Mouse (Mus musculus): Measurements from ENCODE around the gene Zbtb5. TPM values are rescaled to one million over a fixed set of nuclear protein-coding genes. Genes with fewer than 3 reads are reported as not detected.
A peak's percentile ranks its signal among the peaks of the same experiment; 100 is the strongest.

The Zbtb5 gene
- polyA plus RNA-seq, 1 experiment: 44.4 TPM

GRCm38 (mm10) chr4:44979794-44980338, 32.3 kb downstream of the Zbtb5 start:
- TF ChIP-seq CTCF (IDR thresholded peaks at IDR 0.05; ENCODE audit: borderline replicate concordance, extremely low read depth, insufficient read depth, insufficient read length) (no peak), POLR2A (IDR thresholded peaks at IDR 0.05; ENCODE audit: borderline replicate concordance, extremely low read depth, insufficient read depth, insufficient read length, poor library complexity, severe bottlenecking) (no peak)
- no peak for DNase-seq (ENCODE audit: low read depth)

DNA sequence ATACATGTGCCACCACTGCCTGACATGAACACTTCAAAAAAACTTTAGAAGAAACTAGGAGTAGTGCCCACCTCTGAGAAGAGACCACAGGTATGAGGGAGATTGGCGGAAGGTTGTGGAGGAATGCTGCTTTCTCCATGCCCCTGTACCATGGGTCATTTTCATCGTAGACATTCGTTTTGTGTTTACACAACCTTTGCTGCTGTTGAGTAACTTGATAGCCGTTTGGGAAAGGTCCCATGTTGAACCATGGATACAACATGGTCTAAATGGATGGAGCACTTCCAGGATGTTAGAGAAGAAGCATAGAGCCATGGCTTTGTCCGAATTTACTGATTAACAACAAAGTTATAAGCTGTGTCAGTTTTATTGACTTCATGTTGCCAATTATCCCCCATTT, 34.0 kb downstream of the Zbtb5 start:
- TF ChIP-seq CTCF (IDR thresholded peaks at IDR 0.05; ENCODE audit: borderline replicate concordance, extremely low read depth, insufficient read depth, insufficient read length) (no peak), POLR2A (IDR thresholded peaks at IDR 0.05; ENCODE audit: borderline replicate concordance, extremely low read depth, insufficient read depth, insufficient read length, poor library complexity, severe bottlenecking) (no peak)
- no peak for DNase-seq (ENCODE audit: low read depth)

- TF ChIP-seq POLR2A (IDR thresholded peaks at IDR 0.05; ENCODE audit: borderline replicate concordance, extremely low read depth, insufficient read depth, insufficient read length, poor library complexity, severe bottlenecking) (no peak), CTCF (IDR thresholded peaks at IDR 0.05; ENCODE audit: borderline replicate concordance, extremely low read depth, insufficient read depth, insufficient read length) (no peak)
- DNase-seq (ENCODE audit: low read depth): no peak
These were observed 35.1 kb downstream of the Zbtb5 start for GRCm38 (mm10) chr4:44976921-44977710.

GRCm38 (mm10) chr4:44976026-44976615, 36.1 kb downstream of the Zbtb5 start:
- TF ChIP-seq POLR2A (IDR thresholded peaks at IDR 0.05; ENCODE audit: borderline replicate concordance, extremely low read depth, insufficient read depth, insufficient read length, poor library complexity, severe bottlenecking): no peak
- TF ChIP-seq CTCF (IDR thresholded peaks at IDR 0.05; ENCODE audit: borderline replicate concordance, extremely low read depth, insufficient read depth, insufficient read length): no peak
- no peak for DNase-seq (ENCODE audit: low read depth)

GRCm38 (mm10) chr4:44974331-44974730, 37.9 kb downstream of the Zbtb5 start:
- TF ChIP-seq CTCF (IDR thresholded peaks at IDR 0.05; ENCODE audit: borderline replicate concordance, extremely low read depth, insufficient read depth, insufficient read length): no peak
- no peak for TF ChIP-seq POLR2A (IDR thresholded peaks at IDR 0.05; ENCODE audit: borderline replicate concordance, extremely low read depth, insufficient read depth, insufficient read length, poor library complexity, severe bottlenecking)
- DNase-seq (ENCODE audit: low read depth): no peak

GRCm38 (mm10) chr4:44973871-44974270, 38.3 kb downstream of the Zbtb5 start:
- no peak for DNase-seq (ENCODE audit: low read depth)
- TF ChIP-seq POLR2A (IDR thresholded peaks at IDR 0.05; ENCODE audit: borderline replicate concordance, extremely low read depth, insufficient read depth, insufficient read length, poor library complexity, severe bottlenecking) (no peak), CTCF (IDR thresholded peaks at IDR 0.05; ENCODE audit: borderline replicate concordance, extremely low read depth, insufficient read depth, insufficient read length) (no peak)

DNA sequence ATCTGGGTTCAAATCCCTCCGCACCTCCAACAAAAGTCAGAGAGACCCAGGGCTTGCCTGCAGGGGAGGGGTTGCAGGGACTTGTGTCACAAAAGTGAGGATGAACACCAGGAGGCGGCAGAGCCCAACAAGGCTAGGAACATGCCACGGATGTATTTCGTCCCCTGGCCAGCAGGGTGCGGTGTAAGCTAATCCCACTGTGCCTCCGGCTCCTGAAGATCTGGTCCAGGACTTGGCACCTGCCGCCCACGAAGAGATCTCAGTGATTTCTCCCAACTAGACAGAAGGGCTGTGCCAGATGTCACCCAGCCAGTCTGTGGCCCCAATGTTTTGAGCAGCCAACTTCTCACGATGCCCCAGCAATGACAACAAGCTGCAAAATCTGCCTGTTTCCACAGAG, 38.8 kb downstream of the Zbtb5 start:
- TF ChIP-seq POLR2A (IDR thresholded peaks at IDR 0.05; ENCODE audit: borderline replicate concordance, extremely low read depth, insufficient read depth, insufficient read length, poor library complexity, severe bottlenecking) (no peak), CTCF (IDR thresholded peaks at IDR 0.05; ENCODE audit: borderline replicate concordance, extremely low read depth, insufficient read depth, insufficient read length) (peak; percentile 92)
- peak; percentile 88 for DNase-seq (ENCODE audit: low read depth)

- peak; percentile 42 for DNase-seq (ENCODE audit: low read depth)
- peak; percentile 78 for TF ChIP-seq CTCF (IDR thresholded peaks at IDR 0.05; ENCODE audit: borderline replicate concordance, extremely low read depth, insufficient read depth, insufficient read length)
- TF ChIP-seq POLR2A (IDR thresholded peaks at IDR 0.05; ENCODE audit: borderline replicate concordance, extremely low read depth, insufficient read depth, insufficient read length, poor library complexity, severe bottlenecking): no peak
These were observed 41.6 kb downstream of the Zbtb5 start for GRCm38 (mm10) chr4:44970612-44971110.

GRCm38 (mm10) chr4:44970056-44970455, 42.2 kb downstream of the Zbtb5 start:
- DNase-seq (ENCODE audit: low read depth): no peak
- TF ChIP-seq CTCF (IDR thresholded peaks at IDR 0.05; ENCODE audit: borderline replicate concordance, extremely low read depth, insufficient read depth, insufficient read length) (no peak), POLR2A (IDR thresholded peaks at IDR 0.05; ENCODE audit: borderline replicate concordance, extremely low read depth, insufficient read depth, insufficient read length, poor library complexity, severe bottlenecking) (no peak)

DNA sequence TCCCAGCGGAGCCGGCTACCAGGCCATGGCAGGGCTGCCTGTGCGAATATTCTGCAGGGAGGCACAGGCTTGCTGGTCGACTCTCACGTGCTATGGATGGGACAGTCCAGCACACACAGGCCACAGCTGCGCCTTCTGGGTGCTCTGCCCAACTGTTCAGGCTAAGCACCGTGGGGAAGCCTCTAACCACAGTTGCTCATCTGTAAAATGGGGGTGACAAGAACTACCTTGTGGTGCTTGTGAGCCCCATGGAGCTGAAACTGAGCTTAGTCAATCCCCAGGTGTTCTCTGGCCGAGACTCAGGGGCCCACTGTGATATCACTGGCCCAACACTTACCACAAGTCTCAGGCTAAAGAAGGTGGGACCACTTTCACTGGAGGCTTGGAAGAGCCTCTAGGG, 44.8 kb downstream of the Zbtb5 start:
- TF ChIP-seq POLR2A (IDR thresholded peaks at IDR 0.05; ENCODE audit: borderline replicate concordance, extremely low read depth, insufficient read depth, insufficient read length, poor library complexity, severe bottlenecking) (no peak), CTCF (IDR thresholded peaks at IDR 0.05; ENCODE audit: borderline replicate concordance, extremely low read depth, insufficient read depth, insufficient read length) (no peak)
- DNase-seq (ENCODE audit: low read depth): no peak

DNA sequence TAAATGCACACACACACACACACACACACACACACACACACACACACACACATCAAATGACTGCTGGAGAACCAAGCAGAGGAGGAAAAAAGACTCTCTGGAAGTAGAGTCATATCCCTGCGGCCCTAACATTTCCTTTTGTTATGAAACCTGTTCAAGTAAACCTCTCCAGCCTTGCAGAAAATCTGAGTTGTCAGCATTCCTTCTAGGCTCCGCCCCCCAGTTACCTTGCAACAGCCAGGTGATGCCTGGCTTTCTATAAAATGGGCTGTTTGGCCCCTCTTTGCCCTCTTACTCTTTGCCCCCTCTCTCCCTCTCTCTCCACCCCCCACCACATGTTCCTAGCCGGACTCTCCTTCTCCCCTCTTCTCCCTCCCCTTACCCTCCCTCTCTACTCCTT, 46.5 kb downstream of the Zbtb5 start:
- DNase-seq (ENCODE audit: low read depth): no peak
- no peak for TF ChIP-seq POLR2A (IDR thresholded peaks at IDR 0.05; ENCODE audit: borderline replicate concordance, extremely low read depth, insufficient read depth, insufficient read length, poor library complexity, severe bottlenecking)
- TF ChIP-seq CTCF (IDR thresholded peaks at IDR 0.05; ENCODE audit: borderline replicate concordance, extremely low read depth, insufficient read depth, insufficient read length): no peak

Data from brain, embryonic 14.5 days (tissue).